In genomic region chr2:10374207-10375023, GRCm38 (mm10) we compare ENCODE assay signal across 8 mouse cellular contexts. TPM values are rescaled to one million over a fixed set of nuclear protein-coding genes. Genes with fewer than 3 reads are reported as not detected.
DNase-seq lines count a peak whose midpoint lies in the region; ATAC-seq and TF ChIP-seq lines count a peak whose summit lies in the region.

No protein-coding gene starts in this region.

- TF ChIP-seq POLR2A in limb, embryonic 14.5 days (IDR thresholded peaks at IDR 0.05; ENCODE audit: borderline replicate concordance, extremely low read depth, insufficient read depth, insufficient read length): no peak
- TF ChIP-seq POLR2A in myocyte (IDR thresholded peaks at IDR 0.05; ENCODE audit: insufficient read length, low read depth): no peak

- H3K79me2 ChIP-seq in myocyte (ENCODE audit: control insufficient read depth, insufficient read depth): no peaks in the 10 kb centered on the region

- H3K9ac ChIP-seq in limb, embryonic 14.5 days (ENCODE audit: low read depth, low read length, severe bottlenecking): peak overlapping the region; percentile 45; the same call in 1 of the 2 replicates

- H3K4me3 ChIP-seq in limb, embryonic 14.5 days (replicated peaks; ENCODE audit: low read length): peak overlapping the region; percentile 59
- peak overlapping the region; percentile 19 for H3K4me3 ChIP-seq in myocyte

- no peaks in the 10 kb centered on the region for H3K9me3 ChIP-seq in limb, embryonic 14.5 days (ENCODE audit: control insufficient read depth, low read length)

- peaks cover 57% of the 10 kb centered on the region for H3K27me3 ChIP-seq in limb, embryonic 14.5 days (ENCODE audit: control insufficient read depth, insufficient read depth, low read length)
- H3K27me3 ChIP-seq in myocyte (ENCODE audit: control insufficient read depth, insufficient read depth, insufficient read length): peaks cover 16% of the 10 kb centered on the region

- H3ac ChIP-seq in myocyte (ENCODE audit: control insufficient read depth, insufficient read length): no peak overlapping the region

- no peak overlapping the region for H3K27ac ChIP-seq in limb, embryonic 14.5 days (replicated peaks; ENCODE audit: low read depth, low read length)

- DNase-seq in frontal cortex, postnatal 14 days (ENCODE audit: low spot score in 2 of 2): peak; percentile 11 to 33
- no peak for DNase-seq in frontal cortex, postnatal 25 days (ENCODE audit: low spot score in 2 of 2)
- peak; percentile 81 for DNase-seq in embryo, embryonic 11 days
- peak; percentile 47 for DNase-seq in limb, embryonic 14.5 days (ENCODE audit: low spot score)
- peak; percentile 47 for DNase-seq in yolk sac, embryonic 10.5 days (ENCODE audit: low spot score)

- ATAC-seq in CD4-positive, CD25-positive, alpha-beta regulatory T cell, adult 4 months: peak; percentile 2
- peak; percentile 5 to 14; a peak in 1 of 4 replicates for ATAC-seq in hematopoietic stem cell, adult 5-6 weeks (replicated peaks in 1 of 2; ENCODE audit: insufficient read depth in 1 of 2, low FRiP score in 2 of 2, low TSS enrichment in 1 of 2, low read depth in 1 of 2, poor library complexity in 2 of 2, severe bottlenecking in 2 of 2)
- peak; percentile 56; the same call in 1 of the 2 replicates for ATAC-seq in limb, embryonic 14.5 days (ENCODE audit: low FRiP score, low read depth)

- 1% methylated on average over 32 of the region's 34 CpGs for WGBS in limb, embryonic 14.5 days

- H3K4me1 ChIP-seq in limb, embryonic 14.5 days (ENCODE audit: control insufficient read depth, insufficient read depth, low read length): peaks cover 12% of the 10 kb centered on the region

- H3K36me3 ChIP-seq in limb, embryonic 14.5 days (ENCODE audit: control insufficient read depth, insufficient read depth, low read length): no peaks in the 10 kb centered on the region
- no peaks in the 10 kb centered on the region for H3K36me3 ChIP-seq in myocyte (ENCODE audit: control insufficient read depth, insufficient read depth)

- H3K4me2 ChIP-seq in limb, embryonic 14.5 days (replicated peaks; ENCODE audit: low read depth, low read length, severe bottlenecking): peak overlapping the region; percentile 81
- H3K4me2 ChIP-seq in myocyte (ENCODE audit: low read depth): peak overlapping the region; percentile 75

TF ChIP-seq in myocyte, 11 proteins besides CTCF, POLR2A, EP300 and RAD21:
- TF ChIP-seq POLR2AphosphoS2 (IDR thresholded peaks at IDR 0.05; ENCODE audit: insufficient read length, low read depth) (no peak), MYOG (IDR thresholded peaks at IDR 0.05; ENCODE audit: control insufficient read depth in 1 of 3, insufficient read depth in 1 of 3, insufficient read length in 2 of 3, low read depth in 2 of 3) (no peak), USF1 (IDR thresholded peaks at IDR 0.05; ENCODE audit: low read depth) (no peak), TCF12 (IDR thresholded peaks at IDR 0.05; ENCODE audit: insufficient read depth, poor library complexity, severe bottlenecking) (no peak), E2F4 (IDR thresholded peaks at IDR 0.05; ENCODE audit: insufficient read depth) (no peak)

RNA-seq across cellular contexts. Expression of gene Sfmbt2, which starts 4.1 kb away (rescaled TPM):
- 1 to 10 TPM; 2.9 to 3.2 TPM for polyA plus RNA-seq in CD4-positive, CD25-positive, alpha-beta regulatory T cell, adult 4 months (2017; shearing (Covaris generic))
- total RNA-seq in hematopoietic stem cell, adult 5-6 weeks (2017): 2.3 and 3.3 TPM in 2 replicates
- 2.2 and 2.5 TPM in 2 replicates for polyA plus RNA-seq in limb, embryonic 14.5 days (2012; rRNA removed)
- 2.5 and 3.0 TPM in 2 replicates for polyA plus RNA-seq in limb, embryonic 14.5 days (2014; fragmentation: Nextera tagmentation; extraction: Ambion mirVana)
- polyA plus RNA-seq in myocyte (2012; fragmentation: generic; extraction: Trizol): 0.19 TPM

Comparison
In these comparisons a context has a peak if more than half of its experiments do, and no peak if none do; other contexts are left out.
1. DNase-seq: peak in frontal cortex, postnatal 14 days (2 of 2), embryo, embryonic 11 days (single experiment), limb, embryonic 14.5 days (single experiment) and yolk sac, embryonic 10.5 days (single experiment); none in frontal cortex, postnatal 25 days (0 of 2).
2. ATAC-seq: peak in every context shown above with its lines; median percentile 56 in limb, embryonic 14.5 days; 10 in hematopoietic stem cell, adult 5-6 weeks; 2 in CD4-positive, CD25-positive, alpha-beta regulatory T cell, adult 4 months.